Mouse (Mus musculus) left cerebral cortex, postnatal 10 days (tissue): ENCODE measurements around the gene Hspg2. TPM values are rescaled to one million over a fixed set of nuclear protein-coding genes. Genes with fewer than 3 reads are reported as not detected.

Experiments
- DNase-seq, 2 experiments: peaks; one replicate each; pipeline ENCODE4 v3.0.0; 2021 to 2022; ENCODE audit warnings: low spot score in 2 of 2, mixed read lengths in 1 of 2; ENCODE audit errors: extremely low spot score in 1 of 2
- intact Hi-C: fragments of 180-260 bp; cut with DNase I; formaldehyde crosslinking; loops from one replicate; pipeline ENCODE4 v1.15.1; 2025
- total RNA-seq, 2 experiments: library from RNA; stranded (reverse); gene quantifications; 2 replicates each; pipeline ENCODE4 v1.2.3; 2021

Hspg2 gene
- total RNA-seq, 2 experiments from 2014 or later = 11.0 to 11.5 TPM

DNA sequence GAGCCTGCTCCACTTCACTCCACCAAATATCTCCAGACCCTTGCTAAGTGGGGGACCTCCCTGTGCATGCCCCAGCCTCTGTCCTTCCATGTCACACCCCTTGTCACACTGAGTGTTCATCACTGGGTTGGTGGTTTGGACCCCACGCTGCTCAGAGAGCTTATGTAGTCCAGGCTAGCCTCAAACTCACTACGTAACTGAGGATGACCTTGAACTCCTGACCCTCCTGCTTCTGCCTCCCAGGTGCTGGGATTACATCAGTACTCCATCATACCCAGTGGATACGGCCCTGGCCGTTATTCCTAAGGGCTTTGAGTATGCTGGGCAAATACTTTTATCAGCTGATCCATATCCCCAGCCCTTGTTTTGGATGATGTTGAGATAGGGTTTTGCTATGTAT, 24.6 kb downstream of the Hspg2 start:
- intact Hi-C loops = no loop called here

DNA sequence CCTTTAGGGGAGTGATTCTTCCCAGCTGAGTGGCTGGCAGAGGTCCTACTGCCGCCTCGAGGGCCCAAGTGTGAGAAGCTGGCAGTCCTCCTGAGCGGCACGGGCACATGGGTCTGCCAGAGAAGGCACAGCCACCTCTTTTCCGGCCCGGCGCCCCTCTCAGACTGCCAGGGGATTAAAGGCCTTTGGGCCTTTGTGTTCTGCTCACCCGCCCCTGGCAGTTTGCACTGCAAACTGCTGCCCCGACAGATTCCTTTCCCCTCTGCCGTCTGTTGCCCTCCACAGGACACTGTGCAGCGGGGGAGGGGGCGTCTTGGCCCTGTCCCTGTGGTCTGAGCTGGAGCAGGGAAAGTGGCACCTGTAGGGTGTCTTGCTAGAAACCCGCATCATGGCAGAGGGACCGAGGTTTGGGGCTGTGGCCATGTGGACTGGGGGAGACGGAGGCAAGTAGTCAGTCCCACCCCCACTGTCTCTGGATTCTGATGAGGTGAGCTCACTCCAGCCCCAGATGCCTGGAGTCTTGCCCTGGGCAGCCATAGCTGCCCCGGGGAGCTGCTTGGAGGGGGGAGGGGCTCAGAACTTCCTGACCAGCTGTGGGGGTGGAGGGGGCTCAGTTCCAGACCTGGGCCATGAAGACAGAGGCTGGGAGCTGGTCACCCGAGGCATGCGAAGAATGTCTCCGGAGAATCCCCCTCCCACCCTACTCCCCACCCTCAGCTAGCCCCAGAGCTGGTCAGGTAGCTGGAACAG, 26.4 kb downstream of the Hspg2 start:
- DNase-seq = peak in 1 of 2 experiments; percentile 65
- intact Hi-C loops = no loop called here

More for the DNA sequence above, 24.6 kb downstream of the Hspg2 start:
- no peak for DNase-seq

DNA sequence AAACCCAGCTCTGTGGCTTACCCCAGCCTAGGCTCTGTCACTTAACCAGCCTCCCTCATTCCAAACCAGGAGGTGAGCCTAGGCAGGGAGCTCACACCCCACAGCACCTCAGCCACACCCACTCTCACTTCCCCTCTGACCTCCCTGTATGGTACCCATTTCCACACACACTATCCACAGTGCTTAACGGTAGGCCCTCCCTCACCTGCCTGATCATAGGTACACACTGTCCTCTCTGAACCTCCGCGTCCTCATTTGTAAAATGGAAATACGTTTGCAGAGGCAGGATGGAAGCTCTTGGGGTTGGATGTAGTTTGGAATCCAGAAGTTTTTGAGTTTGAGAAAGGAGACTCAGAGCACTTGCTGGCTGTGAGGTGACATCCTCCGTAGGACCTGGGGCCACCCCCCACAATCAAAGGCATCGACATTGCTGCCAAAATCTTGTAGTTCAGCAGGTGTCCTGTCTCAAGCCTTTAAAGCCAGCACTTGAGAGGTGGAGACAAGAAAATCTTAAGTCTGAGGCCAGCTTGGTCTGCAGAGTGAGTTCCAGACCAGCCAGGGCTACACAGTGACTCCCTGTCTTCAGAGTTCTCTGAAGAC, 27.0 kb downstream of the Hspg2 start:
- DNase-seq = no peak

DNA sequence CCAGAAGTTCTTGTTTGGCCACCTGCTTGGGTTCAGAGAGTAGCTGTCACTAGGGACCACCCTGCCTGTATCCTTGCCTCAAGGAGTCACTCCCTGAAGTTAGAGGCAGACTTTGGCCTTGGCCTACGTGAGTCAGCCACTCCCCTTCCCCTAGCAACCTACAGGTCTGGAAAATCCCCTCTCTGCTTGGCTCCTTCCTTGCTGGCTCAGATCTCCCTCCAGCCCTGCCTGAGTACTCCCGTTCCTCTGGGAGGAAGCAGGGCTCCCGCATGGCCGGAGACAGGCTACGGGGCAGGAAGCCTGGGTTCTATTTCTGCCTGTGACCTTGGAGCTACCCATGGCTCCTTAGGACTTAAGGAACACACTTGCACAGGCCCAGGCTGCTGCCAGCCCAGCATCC, 28.8 kb downstream of the Hspg2 start:
- peak in 1 of 2 experiments; percentile 78 for DNase-seq
- intact Hi-C loops = no loop called here

More for the DNA sequence above, 27.0 kb downstream of the Hspg2 start:
- intact Hi-C loops = no loop called here

DNA sequence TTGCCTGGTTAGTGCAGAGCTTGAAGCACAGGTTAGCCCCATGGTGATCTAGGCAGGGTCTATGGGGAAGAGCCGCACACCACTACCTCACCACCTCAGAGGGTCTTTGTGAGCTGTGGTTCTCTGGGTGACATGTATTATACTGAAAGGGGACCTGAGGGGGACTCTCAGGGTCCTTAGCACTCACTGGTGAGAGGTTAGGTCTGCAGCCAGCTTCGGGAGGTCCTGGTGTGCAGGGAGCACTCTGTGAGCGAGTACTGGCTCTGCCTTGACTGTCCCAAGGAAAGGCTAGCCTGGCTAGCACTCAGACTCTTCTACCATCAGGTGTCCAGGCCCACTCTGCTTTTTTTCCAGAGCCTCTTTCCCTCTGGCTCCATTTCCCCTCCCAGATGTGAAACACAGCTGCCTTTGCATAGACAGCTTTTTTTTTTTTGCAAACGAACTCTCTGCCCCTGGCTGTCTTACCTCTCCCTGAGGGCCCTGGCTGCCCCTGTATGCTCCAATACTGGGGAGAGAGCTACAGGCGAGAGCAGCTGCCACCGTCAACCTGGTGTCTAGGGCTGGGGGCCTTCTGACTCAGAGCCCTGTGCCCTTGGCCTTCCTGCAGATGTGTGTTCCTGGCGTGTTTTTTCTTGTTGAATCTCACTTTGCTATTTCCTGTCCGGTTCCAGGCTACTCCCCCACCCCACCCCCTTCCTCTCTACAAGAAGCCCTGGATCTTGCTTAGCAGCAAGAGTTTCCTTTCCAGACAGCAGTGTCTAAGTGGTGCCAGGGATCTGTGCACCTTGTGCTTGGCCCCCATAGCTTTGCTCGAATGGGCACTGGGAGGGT, 29.5 kb downstream of the Hspg2 start:
- peak in 1 of 2 experiments; percentile 80 for DNase-seq
- intact Hi-C loops = no loop called here

DNA sequence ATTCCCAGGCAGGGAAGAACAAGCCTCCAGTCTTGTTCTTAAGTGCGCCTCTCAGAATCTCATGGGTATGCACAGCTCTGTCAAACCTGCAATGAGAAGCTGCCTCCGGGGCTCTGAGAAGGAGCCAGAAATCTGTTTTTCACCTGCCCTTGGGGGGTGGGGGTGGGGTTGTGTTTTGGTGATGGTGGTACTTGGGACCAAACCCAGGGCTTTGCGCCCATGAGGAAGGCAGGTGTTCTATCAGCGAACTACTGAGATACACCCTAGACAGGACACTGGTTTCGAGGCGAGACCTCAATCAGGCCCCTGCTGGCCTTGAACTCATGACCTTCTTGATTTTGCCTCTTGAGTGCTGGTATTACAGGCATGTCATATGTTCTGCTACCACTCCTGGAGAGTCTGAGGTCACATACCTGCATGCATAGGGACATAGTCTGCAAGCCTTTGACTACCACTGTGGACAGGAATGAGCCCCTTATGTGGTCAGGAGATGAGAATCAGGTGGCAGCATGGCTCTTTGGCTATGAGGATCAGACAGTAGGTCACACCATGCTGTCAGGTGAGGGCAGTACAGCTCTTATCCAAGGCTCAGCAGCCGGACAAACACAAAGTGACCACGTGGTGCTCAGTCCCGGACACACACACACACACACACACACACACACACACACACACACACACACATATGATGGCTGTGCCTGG, 30.5 kb downstream of the Hspg2 start:
- intact Hi-C loops = no loop called here
- no peak for DNase-seq

- no peak for DNase-seq
- intact Hi-C loops = no loop called here
Observed at GRCm38 (mm10) chr4:137500149-137500548, 31.6 kb downstream of the Hspg2 start.

DNA sequence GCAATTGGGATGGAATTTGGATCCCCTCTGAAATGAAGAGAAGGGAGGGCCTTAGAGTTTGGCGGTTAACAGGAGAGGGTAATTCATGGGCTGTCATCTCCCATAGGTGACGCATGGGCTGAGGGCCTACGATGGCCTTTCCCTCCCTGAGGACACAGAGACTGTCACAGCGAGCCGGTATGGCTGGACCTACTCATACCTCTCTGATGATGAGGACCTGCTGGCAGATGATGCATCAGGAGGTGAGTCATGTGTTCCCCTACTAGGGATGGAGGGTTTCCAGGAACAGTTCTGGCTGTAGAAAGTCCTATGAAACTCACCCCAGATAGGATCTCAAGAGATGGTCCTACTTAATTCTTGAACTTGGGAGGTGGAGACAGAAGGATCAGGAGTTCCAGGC, 32.4 kb downstream of the Hspg2 start:
- no peak for DNase-seq
- intact Hi-C loops = no loop called here

DNA sequence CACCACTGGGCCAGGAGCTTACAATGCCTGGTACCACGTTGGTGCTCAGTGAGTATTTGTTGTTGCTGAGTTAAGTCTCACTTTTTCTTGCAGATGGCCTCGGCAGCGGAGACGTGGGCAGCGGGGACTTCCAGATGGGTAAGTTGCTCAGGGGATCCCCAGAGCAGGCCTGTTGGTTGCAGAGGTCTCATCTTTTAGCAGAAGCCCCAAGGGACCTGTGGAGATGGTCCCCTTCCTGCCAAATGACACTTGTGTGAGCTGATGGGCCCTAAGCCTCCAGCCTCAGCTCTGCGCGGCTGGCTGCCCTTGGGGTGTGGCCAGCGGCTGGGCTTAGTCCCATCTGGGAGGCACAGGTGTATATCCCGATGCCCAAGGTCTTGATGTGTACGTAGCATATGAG, 33.6 kb downstream of the Hspg2 start:
- intact Hi-C loops = no loop called here

DNA sequence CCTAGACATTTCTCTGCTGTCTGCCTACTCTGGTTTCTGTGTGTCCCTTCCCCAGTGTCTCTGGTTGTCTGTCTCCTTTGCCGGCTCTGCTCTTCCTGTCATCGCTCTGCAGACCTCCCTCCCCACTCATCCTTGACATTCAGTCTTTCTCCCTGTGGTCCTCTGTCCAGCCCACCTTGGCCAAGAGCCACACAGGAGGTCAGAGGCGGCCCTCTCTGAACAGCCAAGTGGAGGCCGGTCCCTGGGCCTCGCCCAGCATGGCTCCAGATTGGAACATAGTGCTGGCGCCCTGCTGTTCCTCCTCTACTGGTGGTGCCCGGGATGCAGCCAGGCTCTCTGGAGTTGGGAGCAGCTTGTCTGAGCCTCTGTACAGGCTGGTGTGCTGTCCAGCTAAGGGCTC, 34.2 kb downstream of the Hspg2 start:
- intact Hi-C loops = no loop called here
- DNase-seq = no peak

More for the DNA sequence above, 33.6 kb downstream of the Hspg2 start:
- no peak for DNase-seq

GRCm38 (mm10) chr4:137503509-137503971, 35.0 kb downstream of the Hspg2 start:
- intact Hi-C loops = no loop called here

DNA sequence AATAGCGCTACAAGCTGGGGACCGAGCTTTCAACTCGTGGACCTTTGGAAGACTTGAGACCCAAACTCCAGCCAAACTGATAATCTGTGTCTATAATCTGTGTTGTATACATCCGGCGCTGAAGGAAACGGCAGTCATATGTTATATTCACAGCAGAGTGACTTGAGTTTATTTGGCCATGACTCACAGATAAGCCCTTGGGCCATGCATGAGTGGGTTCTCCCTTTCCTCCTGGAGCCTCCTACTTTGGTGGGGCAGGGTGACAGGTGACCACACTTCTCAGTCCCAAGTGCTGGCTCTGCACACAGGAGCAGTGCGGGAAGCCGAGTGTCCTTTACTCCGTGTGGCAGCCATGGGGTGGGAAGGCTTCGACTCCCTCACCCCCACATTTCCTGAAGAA, 38.1 kb downstream of the Hspg2 start:
- intact Hi-C loops = no loop called here
- no peak for DNase-seq

More at GRCm38 (mm10) chr4:137503509-137503971, 35.0 kb downstream of the Hspg2 start:
- no peak for DNase-seq

DNA sequence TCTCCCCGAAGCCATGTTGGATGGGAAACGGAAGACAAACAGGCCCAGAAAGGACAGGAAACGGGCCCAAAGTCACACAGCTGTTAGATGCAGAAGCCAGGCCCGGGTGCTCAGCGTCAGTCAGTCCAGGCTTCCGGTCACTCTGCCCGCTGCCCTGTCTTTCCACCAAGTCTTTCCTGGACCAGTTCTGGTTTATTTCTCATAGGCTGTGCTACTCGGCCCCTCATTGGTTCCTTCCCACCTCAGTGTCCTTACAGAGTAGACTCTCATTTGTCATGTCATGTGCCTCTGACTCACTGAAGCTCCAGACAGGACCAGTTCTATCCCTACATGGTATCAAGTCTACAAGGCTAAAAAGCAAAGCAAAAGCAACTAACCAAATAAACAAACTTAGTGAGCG, 41.0 kb downstream of the Hspg2 start:
- DNase-seq = no peak
- intact Hi-C loops = no loop called here

DNA sequence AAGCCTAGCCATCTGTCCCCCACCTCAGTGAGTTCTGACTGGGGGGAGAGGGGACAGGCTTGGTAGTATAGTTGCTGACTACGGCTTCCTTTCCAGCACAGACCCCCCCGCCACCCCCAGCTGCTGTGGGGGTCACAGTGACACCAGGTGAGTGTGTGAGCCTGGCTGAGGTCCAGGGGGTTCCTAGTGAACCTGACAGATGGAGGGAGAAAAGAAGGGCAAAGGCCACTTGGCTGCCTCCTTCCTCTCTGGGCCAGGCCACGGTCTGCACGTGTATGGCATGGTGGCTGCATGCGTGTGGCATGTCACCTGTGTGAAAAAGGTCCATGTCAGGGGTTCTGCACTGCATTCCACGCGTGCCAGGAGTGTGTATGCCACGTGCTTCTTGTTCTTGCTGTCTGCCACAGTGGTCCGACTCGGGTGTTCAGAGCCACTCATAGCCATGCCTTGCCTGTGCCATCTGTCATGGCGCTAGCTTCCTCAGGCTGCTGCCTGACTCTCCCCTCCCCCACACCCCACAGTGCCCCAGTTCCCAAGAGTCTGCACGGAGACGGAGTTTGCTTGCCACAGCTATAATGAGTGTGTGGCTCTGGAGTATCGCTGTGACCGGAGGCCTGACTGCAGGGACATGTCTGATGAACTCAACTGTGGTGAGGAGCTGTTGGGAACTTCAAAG, 41.6 kb downstream of the Hspg2 start:
- intact Hi-C loops = no loop called here
- no peak for DNase-seq

DNA sequence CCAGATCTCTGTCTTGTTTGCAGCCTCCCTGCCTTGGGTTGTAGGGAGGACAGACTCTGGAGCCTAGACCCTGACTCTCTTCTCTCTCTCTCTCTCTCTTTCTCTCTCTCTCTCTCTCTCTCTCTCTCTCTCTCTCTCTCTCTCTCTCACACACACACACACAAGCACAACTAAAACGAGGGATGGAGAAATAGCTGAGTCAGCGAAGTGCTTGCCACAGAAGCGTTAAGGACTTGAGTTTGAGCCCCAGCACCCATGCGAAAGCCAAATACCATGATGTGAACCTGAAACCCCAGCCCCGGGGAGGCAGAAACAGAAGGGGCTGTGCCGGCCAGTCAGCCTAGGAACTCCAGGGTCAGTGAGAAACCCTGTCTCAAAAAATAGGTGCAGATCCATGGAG, 44.3 kb downstream of the Hspg2 start:
- DNase-seq = no peak
- intact Hi-C loops = no loop called here

DNA sequence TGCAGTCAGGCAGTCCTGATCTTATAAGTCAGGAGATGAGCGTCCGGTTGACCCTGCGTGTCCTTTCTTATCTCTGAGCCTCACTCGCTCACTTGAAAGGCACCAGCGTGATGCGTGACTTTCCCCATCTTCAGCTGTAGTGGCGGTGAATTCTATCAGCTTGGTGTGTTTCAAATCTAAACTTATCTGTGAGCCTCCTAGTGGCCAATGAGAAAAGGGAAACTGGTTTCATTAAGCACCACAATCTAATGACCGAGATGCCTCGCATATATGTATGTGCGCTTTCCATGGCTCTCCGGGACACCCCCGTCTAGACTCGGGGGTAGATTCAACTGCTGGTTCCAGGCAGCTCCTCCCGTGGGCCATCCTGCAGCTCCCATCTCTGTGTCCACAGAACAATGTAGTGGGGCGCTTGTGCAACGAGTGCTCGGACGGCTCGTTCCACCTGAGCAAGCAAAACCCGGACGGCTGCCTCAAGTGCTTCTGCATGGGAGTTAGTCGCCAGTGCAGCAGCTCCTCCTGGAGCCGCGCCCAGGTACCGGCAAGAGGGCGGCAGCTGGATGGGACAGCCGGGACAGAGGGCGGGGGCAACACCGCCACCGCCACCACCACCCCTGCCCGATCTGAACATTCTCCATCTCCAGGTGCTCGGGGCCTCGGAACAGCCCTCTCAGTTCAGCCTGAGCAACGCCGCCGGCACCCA, 49.6 kb downstream of the Hspg2 start:
- DNase-seq = no peak
- intact Hi-C loops = no loop called here

- intact Hi-C loops = no loop called here
- DNase-seq = no peak
Observed at GRCm38 (mm10) chr4:137518746-137519145, 50.2 kb downstream of the Hspg2 start.

DNA sequence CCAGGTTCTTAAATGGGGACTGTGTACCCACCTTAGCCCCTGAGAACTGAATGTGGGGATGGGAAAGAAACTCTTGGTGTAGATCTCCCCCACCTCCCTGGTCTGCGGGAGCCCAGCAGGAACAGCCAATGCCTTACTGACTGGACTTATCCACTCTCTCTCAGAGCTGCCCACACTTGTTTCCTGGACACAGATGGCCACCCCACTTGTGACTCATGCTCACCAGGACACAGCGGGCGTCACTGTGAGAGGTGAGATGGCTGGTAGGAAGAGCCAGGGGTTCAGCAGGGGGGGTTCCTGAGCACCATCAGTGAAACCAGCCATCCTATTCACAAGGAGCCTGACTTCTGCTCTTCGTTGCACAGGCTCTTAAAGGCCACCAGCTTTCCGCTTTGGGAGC, 51.8 kb downstream of the Hspg2 start:
- DNase-seq = no peak
- intact Hi-C loops = no loop called here
